Mouse (Mus musculus) heart, postnatal 10 days (tissue): ENCODE data around the gene Syn2. TPM values are rescaled to one million over a fixed set of nuclear protein-coding genes. Genes with fewer than 3 reads are reported as not detected.

Source experiments
- DNase-seq, 2 experiments: peaks; one replicate each; pipeline ENCODE4 v3.0.0; 2021
- intact Hi-C: fragments of 180-260 bp; cut with DNase I; formaldehyde crosslinking; loops from one replicate; pipeline ENCODE4 v1.15.1; 2025
- total RNA-seq, 2 experiments: library from RNA; stranded (reverse); gene quantifications; 2 replicates each; pipeline ENCODE4 v1.2.3; 2021

The Syn2 gene
- total RNA-seq, 2 experiments from 2014 or later: 4.7 to 4.8 TPM

GRCm38 (mm10) chr6:115169518-115169917 lies 34.8 kb downstream of the Syn2 start:
- DNase-seq: no peak
- intact Hi-C loops: no loop called here

DNA sequence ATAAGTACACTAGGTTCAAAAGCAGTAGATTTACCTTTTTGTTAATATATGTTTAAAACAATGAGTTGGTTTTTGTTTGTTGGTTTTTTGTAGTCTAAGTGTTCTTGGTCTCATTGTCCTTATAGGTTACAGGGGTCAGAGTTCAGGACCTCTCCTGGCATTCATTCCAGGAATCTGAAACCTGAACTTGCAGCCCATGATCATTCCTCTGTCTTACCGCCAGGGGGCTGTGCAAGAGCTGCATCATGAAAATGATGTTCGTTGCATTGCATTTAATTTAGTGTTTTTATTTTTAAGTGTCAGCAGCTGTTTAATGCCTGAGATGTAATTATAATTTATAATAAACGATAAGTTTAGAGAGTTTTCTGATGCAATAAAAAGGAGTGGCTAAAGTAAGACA lies 40.1 kb downstream of the Syn2 start:
- peak; percentile 4 to 10 for DNase-seq
- intact Hi-C loops: loop anchor here (1.0 to 5.0 kb wide), 4 partner anchors 37 to 364 kb away; partner anchors contain the start of gene Gm17482

DNA sequence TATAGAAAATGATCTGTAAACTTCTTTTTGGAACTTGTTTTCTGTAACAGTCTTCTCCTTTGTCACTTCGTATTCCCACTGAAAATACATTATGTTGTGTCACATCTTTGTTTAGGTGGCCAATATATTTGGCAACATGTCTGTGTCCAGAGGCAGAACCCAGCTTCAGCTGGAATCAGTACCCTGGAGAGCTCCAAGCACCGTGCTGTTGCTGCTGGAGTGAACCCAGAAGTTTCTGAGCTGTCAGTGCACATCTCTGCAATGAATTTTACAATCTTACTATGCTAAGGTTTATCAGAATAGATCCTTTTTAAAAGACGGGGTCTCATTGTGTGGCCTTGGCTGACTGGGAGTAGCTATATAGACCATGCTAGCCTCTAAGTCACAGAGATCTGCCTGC lies 44.1 kb downstream of the Syn2 start:
- intact Hi-C loops: loop anchor here (5.0 kb wide), 2 partner anchors 33 to 48 kb away; partner anchors contain the start of gene Gm17482
- peak; percentile 66 to 78 for DNase-seq

DNA sequence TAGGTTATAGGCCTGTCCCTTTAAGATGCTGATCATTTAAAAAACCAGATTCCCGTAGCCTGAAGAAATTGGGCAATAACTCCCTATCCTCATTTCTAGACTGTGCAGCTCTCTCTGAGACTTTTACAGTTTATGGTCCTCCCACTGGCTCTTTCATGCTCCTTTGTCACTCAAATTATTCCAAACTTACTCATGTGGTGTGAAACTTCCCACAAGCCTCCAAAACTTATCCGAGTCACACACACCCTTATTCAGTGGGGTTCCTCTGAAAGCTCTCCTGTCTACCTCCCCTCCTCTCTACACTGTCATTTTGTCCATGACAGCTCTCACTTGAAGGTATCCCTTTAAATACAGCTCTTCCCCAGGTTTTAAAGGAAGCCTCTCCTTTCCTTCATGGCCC lies 46.4 kb downstream of the Syn2 start:
- no peak for DNase-seq
- intact Hi-C loops: no loop called here

DNA sequence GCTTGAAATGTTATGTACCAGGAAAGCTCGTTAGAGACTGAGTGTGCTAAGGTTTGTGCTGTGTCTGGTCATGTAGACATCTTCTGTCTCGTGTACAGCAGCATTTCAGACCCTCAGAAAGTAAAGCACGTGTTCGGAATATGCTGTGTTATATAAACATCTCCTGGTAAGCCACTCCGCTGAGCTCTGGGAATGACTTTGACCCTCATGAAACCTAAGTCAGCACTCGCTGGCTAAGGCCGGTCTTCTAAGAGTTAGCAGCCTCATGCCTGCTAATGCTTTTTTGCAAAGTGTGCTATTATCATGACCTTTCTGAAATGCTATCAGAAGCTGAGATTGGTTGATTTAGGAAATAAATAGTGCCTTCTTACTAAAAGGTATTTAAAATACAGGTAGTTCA lies 56.4 kb downstream of the Syn2 start:
- DNase-seq: no peak
- intact Hi-C loops: no loop called here

GRCm38 (mm10) chr6:115200753-115201152 lies 66.1 kb downstream of the Syn2 start:
- no peak for DNase-seq
- intact Hi-C loops: no loop called here

DNA sequence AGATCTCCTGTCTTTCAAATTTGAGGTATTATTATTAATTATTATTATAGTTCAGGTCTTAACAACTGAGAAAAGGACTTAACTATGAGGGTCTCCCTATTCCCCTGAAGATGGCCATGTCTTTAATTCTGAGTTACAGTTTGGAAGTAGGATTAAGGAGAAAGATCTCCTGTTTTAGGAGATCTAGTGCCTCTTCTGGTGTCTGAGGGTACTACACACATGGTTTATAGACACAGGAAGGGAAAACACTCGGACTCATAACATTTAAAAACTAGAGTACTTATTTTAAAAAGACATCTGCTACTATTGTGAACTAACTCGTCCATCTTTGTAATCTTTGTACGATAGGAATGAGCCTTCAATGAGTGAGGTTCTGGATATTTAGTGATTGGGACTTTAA lies 68.3 kb downstream of the Syn2 start:
- intact Hi-C loops: no loop called here
- no peak for DNase-seq

GRCm38 (mm10) chr6:115210187-115210586 lies 75.5 kb downstream of the Syn2 start:
- intact Hi-C loops: loop anchor here (5.0 kb wide), 1 partner anchor 33 kb away; no protein-coding TSS in a partner anchor
- no peak for DNase-seq

- intact Hi-C loops: loop anchor here (5.0 kb wide), 1 partner anchor 34 kb away; no protein-coding TSS in a partner anchor
- no peak for DNase-seq
These were observed 76.1 kb downstream of the Syn2 start for GRCm38 (mm10) chr6:115210820-115211219.

- DNase-seq: peak in 1 of 2 experiments; percentile 16
- intact Hi-C loops: loop anchor here (5.0 kb wide), 1 partner anchor 35 kb away; no protein-coding TSS in a partner anchor
These were observed 77.6 kb downstream of the Syn2 start for GRCm38 (mm10) chr6:115212132-115212903.

GRCm38 (mm10) chr6:115213129-115213528 lies 78.4 kb downstream of the Syn2 start:
- DNase-seq: peak in 1 of 2 experiments; percentile 20
- intact Hi-C loops: loop anchor here (5.0 kb wide), 1 partner anchor 36 kb away; no protein-coding TSS in a partner anchor

- DNase-seq: no peak
- intact Hi-C loops: no loop called here
These were observed 86.5 kb downstream of the Syn2 start for GRCm38 (mm10) chr6:115221215-115221641.

GRCm38 (mm10) chr6:115225519-115225918 lies 90.8 kb downstream of the Syn2 start:
- intact Hi-C loops: loop anchor here (5.0 kb wide), 2 partner anchors 48 to 137 kb away; partner anchors contain the start of gene Pparg
- no peak for DNase-seq

- intact Hi-C loops: loop anchor here (1.0 to 5.0 kb wide), 4 partner anchors 41 to 312 kb away; partner anchors contain the start of gene Pparg
- DNase-seq: no peak
These were observed 92.3 kb downstream of the Syn2 start, which contains the start of gene Gm17482 for GRCm38 (mm10) chr6:115227043-115227442. Gm17482 (plus strand) TSS chr6:115227343.

DNA sequence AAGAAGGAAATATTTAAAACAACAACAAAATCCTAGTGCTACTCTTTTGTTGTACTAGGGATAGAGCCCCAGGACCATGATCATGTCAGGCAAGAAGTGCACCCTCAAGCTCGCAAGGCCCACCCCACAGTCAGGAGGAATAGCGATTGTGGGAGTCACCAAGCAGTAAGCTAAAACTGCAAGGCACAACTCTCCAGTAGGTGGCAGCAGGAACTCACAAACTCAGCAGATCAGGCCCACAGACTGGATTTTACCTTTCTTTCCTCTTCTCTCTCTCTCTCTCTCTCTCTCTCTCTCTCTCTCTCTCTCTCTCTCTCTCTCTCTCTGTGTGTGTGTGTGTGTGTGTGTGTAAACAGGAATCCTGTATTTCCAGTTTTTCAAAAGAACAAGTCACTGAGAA lies 92.8 kb downstream of the Syn2 start:
- intact Hi-C loops: loop anchor here (1.0 to 5.0 kb wide), 4 partner anchors 41 to 312 kb away; partner anchors contain the start of gene Pparg
- DNase-seq: peak; percentile 82 to 89

DNA sequence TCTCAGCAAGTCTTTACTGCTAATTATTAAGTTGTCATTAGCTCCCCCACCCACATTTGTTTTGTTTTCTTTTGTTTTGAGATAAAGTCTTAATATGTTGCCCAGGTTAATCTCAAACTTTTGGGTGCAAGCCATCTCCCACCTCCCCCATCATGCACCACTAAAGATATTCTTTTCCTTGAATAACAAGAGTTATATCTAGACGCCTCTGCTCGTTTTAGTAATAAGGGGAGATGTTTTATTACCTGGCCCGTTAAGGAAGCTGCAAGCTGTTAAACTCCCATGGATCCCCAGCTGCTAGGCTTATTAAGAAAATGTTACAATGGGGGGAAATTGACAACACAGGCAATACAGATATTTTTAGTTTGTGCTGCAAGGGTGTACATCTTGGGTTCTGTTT lies 95.9 kb downstream of the Syn2 start:
- intact Hi-C loops: loop anchor here (5.0 kb wide), 1 partner anchor 292 kb away; no protein-coding TSS in a partner anchor
- DNase-seq: peak; percentile 10 to 13

GRCm38 (mm10) chr6:115231836-115232235 lies 97.1 kb downstream of the Syn2 start:
- intact Hi-C loops: loop anchor here (5.0 kb wide), 1 partner anchor 290 kb away; no protein-coding TSS in a partner anchor
- peak; percentile 7 to 14 for DNase-seq

DNA sequence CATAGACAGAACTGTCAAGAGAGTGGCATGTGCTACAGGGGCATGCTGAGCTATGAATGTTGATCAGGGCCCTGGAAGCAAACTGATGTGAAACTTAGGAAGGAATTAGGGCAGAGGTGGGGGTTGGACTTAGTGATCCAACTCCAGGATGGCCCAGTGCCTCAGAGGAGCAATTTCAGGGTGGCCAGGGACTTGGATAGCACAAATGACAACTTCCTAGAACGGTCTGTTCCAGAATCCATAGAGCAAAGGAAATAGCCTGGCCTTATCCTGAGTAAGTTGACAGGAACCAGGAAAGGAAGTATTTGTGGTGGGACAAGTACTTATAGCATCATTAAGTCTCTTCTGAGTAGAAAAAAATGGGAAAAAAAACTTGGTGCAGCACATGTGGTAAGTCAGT lies 97.9 kb downstream of the Syn2 start:
- peak; percentile 19 to 25 for DNase-seq
- intact Hi-C loops: loop anchor here (5.0 kb wide), 1 partner anchor 290 kb away; no protein-coding TSS in a partner anchor

DNA sequence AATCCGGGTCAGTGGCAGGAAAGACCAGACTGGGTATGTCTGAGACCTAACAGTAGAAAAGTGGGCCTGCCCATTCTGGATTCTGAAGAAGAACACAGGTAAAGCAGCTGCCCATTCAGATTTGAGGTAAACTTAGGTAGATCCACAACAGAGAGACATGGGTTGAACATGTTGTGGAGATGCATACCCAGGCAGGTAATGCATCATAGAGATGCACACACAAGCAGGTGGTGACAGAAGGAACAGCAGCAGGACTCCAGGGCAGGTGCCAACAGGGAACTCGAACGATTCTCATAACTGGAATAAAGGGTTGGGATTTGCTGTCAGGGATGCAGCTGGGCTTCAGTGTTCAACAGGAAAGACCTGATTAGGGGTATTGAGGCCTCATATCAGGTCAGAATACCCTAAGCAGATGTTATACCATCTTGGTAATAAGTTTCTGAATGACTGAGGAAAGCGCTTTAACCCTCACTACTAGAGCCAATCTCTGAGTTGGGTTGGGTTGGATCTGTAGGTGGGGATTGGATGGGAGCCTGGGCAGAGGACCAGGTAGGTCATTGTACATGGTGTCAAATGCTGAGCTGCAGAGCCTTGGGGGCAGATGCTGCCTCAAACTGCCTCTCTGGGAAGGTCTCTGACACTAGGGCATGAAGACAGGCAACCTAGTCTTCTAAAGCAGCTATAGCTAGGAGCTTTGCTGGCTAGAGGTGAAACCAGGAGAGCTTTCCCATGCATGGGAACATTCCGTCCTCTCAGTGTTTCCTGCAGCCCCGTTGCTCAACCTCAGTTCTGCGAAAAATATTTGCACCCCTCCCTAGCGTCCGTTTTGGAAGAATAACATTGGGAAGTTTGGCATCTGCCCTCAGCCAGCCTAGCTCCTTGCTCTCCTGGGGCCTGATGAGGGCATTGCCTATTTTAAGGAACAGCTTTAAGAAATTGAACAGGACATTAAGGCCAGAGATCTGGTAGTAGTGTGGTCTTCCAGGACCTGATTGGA lies 103.6 kb downstream of the Syn2 start:
- peak in 1 of 2 experiments; percentile 16 for DNase-seq
- intact Hi-C loops: no loop called here

GRCm38 (mm10) chr6:115239335-115239734 lies 104.6 kb downstream of the Syn2 start:
- no peak for DNase-seq
- intact Hi-C loops: no loop called here
